Mouse (Mus musculus): Measurements from ENCODE around the gene Nf2. TPM values are rescaled to one million over a fixed set of nuclear protein-coding genes. Genes with fewer than 3 reads are reported as not detected.
A peak's percentile ranks its signal among the peaks of the same experiment; 100 is the strongest.

Nf2 gene
- total and polyA plus RNA-seq, 2 experiments from 2014 or later: 55.5 to 97.6 TPM

GRCm38 (mm10) chr11:4772925-4773324 lies 76.4 kb downstream of the Nf2 start:
- Histone ChIP-seq H3K36me3 (ENCODE audit: insufficient read depth, low read length) (0 out of 2 replicates have a peak, but pooled peaks cover 14% of the 10 kb centered on the region), H3K27me3 (ENCODE audit: insufficient read depth, low read length) (no peaks in the 10 kb centered on the region), H3K4me2 (ENCODE audit: low read depth, low read length) (no peak overlapping the region), H3K4me1 (ENCODE audit: insufficient read depth, low read length) (no peaks in the 10 kb centered on the region), H3K9me3 (ENCODE audit: low read length) (no peaks in the 10 kb centered on the region), H3K9ac (replicated peaks; ENCODE audit: low read length) (no peak overlapping the region), H3K4me3 (ENCODE audit: low read length) (no peak overlapping the region), H3K27ac (peak overlapping the region; percentile 12; the same call in 1 of the 2 replicates)
- ATAC-seq (no peak; the same call in 1 of the 2 replicates), DNase-seq (ENCODE audit: low spot score) (peak; percentile 76)
- WGBS: 19% methylated on average over 3 of the region's 3 CpGs
- TF ChIP-seq CTCF (IDR thresholded peaks at IDR 0.05; ENCODE audit: low read depth): peak; percentile 69

GRCm38 (mm10) chr11:4771756-4772155 lies 77.6 kb downstream of the Nf2 start:
- no peaks in the 10 kb centered on the region for H3K27me3 ChIP-seq (ENCODE audit: insufficient read depth, low read length)
- no peaks in the 10 kb centered on the region for H3K9me3 ChIP-seq (ENCODE audit: low read length)
- ATAC-seq: no peak
- no peak for DNase-seq (ENCODE audit: low spot score)
- no peak overlapping the region for H3K9ac ChIP-seq (replicated peaks; ENCODE audit: low read length)
- H3K4me2 ChIP-seq (ENCODE audit: low read depth, low read length): no peak overlapping the region
- no peak overlapping the region for H3K27ac ChIP-seq
- no peaks in the 10 kb centered on the region for H3K4me1 ChIP-seq (ENCODE audit: insufficient read depth, low read length)
- TF ChIP-seq CTCF (IDR thresholded peaks at IDR 0.05; ENCODE audit: low read depth): no peak
- WGBS: 68% methylated on average over 7 of the region's 7 CpGs
- 0 out of 2 replicates have a peak, but pooled peaks cover 14% of the 10 kb centered on the region for H3K36me3 ChIP-seq (ENCODE audit: insufficient read depth, low read length)
- H3K4me3 ChIP-seq (ENCODE audit: low read length): no peak overlapping the region

GRCm38 (mm10) chr11:4769881-4770280 lies 79.5 kb downstream of the Nf2 start:
- TF ChIP-seq CTCF (IDR thresholded peaks at IDR 0.05; ENCODE audit: low read depth): no peak
- 89% methylated on average over 6 of the region's 6 CpGs for WGBS
- Histone ChIP-seq H3K4me2 (ENCODE audit: low read depth, low read length) (no peak overlapping the region), H3K4me1 (ENCODE audit: insufficient read depth, low read length) (no peaks in the 10 kb centered on the region), H3K9me3 (ENCODE audit: low read length) (no peaks in the 10 kb centered on the region), H3K9ac (replicated peaks; ENCODE audit: low read length) (no peak overlapping the region), H3K27ac (no peak overlapping the region), H3K27me3 (ENCODE audit: insufficient read depth, low read length) (no peaks in the 10 kb centered on the region), H3K36me3 (ENCODE audit: insufficient read depth, low read length) (0 out of 2 replicates have a peak, but pooled peaks cover 14% of the 10 kb centered on the region), H3K4me3 (ENCODE audit: low read length) (no peak overlapping the region)
- no peak for ATAC-seq
- DNase-seq (ENCODE audit: low spot score): no peak

- no peak overlapping the region for H3K9ac ChIP-seq (replicated peaks; ENCODE audit: low read length)
- no peaks in the 10 kb centered on the region for H3K9me3 ChIP-seq (ENCODE audit: low read length)
- H3K36me3 ChIP-seq (ENCODE audit: insufficient read depth, low read length): 0 out of 2 replicates have a peak, but pooled peaks cover 14% of the 10 kb centered on the region
- no peak for DNase-seq (ENCODE audit: low spot score)
- no peak overlapping the region for H3K4me3 ChIP-seq (ENCODE audit: low read length)
- H3K4me2 ChIP-seq (ENCODE audit: low read depth, low read length): no peak overlapping the region
- TF ChIP-seq CTCF (IDR thresholded peaks at IDR 0.05; ENCODE audit: low read depth): no peak
- ATAC-seq: no peak
- H3K4me1 ChIP-seq (ENCODE audit: insufficient read depth, low read length): no peaks in the 10 kb centered on the region
- H3K27ac ChIP-seq: no peak overlapping the region; the same call in 1 of the 2 replicates
- WGBS: 59% methylated on average over 7 of the region's 7 CpGs
- H3K27me3 ChIP-seq (ENCODE audit: insufficient read depth, low read length): no peaks in the 10 kb centered on the region
Measured at GRCm38 (mm10) chr11:4769293-4769692, 80.0 kb downstream of the Nf2 start.

- ATAC-seq (no peak), DNase-seq (ENCODE audit: low spot score) (no peak)
- Histone ChIP-seq H3K27ac (no peak overlapping the region), H3K9me3 (ENCODE audit: low read length) (no peaks in the 10 kb centered on the region), H3K4me3 (ENCODE audit: low read length) (no peak overlapping the region), H3K9ac (replicated peaks; ENCODE audit: low read length) (no peak overlapping the region), H3K4me1 (ENCODE audit: insufficient read depth, low read length) (no peaks in the 10 kb centered on the region), H3K4me2 (ENCODE audit: low read depth, low read length) (no peak overlapping the region), H3K36me3 (ENCODE audit: insufficient read depth, low read length) (0 out of 2 replicates have a peak, but pooled peaks cover 14% of the 10 kb centered on the region), H3K27me3 (ENCODE audit: insufficient read depth, low read length) (no peaks in the 10 kb centered on the region)
- 70% methylated on average over 4 of the region's 4 CpGs for WGBS
- no peak for TF ChIP-seq CTCF (IDR thresholded peaks at IDR 0.05; ENCODE audit: low read depth)
Measured at GRCm38 (mm10) chr11:4768399-4768798, 80.9 kb downstream of the Nf2 start.

- Histone ChIP-seq H3K36me3 (ENCODE audit: insufficient read depth, low read length) (0 out of 2 replicates have a peak, but pooled peaks cover 6% of the 10 kb centered on the region), H3K9me3 (ENCODE audit: low read length) (no peaks in the 10 kb centered on the region), H3K27me3 (ENCODE audit: insufficient read depth, low read length) (no peaks in the 10 kb centered on the region), H3K9ac (replicated peaks; ENCODE audit: low read length) (no peak overlapping the region), H3K4me2 (ENCODE audit: low read depth, low read length) (no peak overlapping the region), H3K27ac (no peak overlapping the region), H3K4me1 (ENCODE audit: insufficient read depth, low read length) (no peaks in the 10 kb centered on the region), H3K4me3 (ENCODE audit: low read length) (no peak overlapping the region)
- DNase-seq (ENCODE audit: low spot score) (no peak), ATAC-seq (no peak)
- TF ChIP-seq CTCF (IDR thresholded peaks at IDR 0.05; ENCODE audit: low read depth): no peak
- WGBS: 60% methylated on average over 5 of the region's 5 CpGs
Measured at GRCm38 (mm10) chr11:4764476-4764875, 84.9 kb downstream of the Nf2 start.

GRCm38 (mm10) chr11:4763631-4764030 lies 85.7 kb downstream of the Nf2 start:
- H3K4me1 ChIP-seq (ENCODE audit: insufficient read depth, low read length): no peaks in the 10 kb centered on the region
- TF ChIP-seq CTCF (IDR thresholded peaks at IDR 0.05; ENCODE audit: low read depth): no peak
- H3K27ac ChIP-seq: no peak overlapping the region
- no peak overlapping the region for H3K4me3 ChIP-seq (ENCODE audit: low read length)
- ATAC-seq (no peak), DNase-seq (ENCODE audit: low spot score) (no peak)
- H3K27me3 ChIP-seq (ENCODE audit: insufficient read depth, low read length): no peaks in the 10 kb centered on the region
- 43% methylated on average over 5 of the region's 5 CpGs for WGBS
- no peak overlapping the region for H3K9ac ChIP-seq (replicated peaks; ENCODE audit: low read length)
- H3K4me2 ChIP-seq (ENCODE audit: low read depth, low read length): no peak overlapping the region
- 0 out of 2 replicates have a peak, but pooled peaks cover 3% of the 10 kb centered on the region for H3K36me3 ChIP-seq (ENCODE audit: insufficient read depth, low read length)
- H3K9me3 ChIP-seq (ENCODE audit: low read length): no peaks in the 10 kb centered on the region
